Mouse (Mus musculus): ENCODE data around the gene Gm11549. TPM values are rescaled to one million over a fixed set of nuclear protein-coding genes. Genes with fewer than 3 reads are reported as not detected.

The Gm11549 gene
- polyA plus RNA-seq, 1 experiment: 0.30 TPM

- Histone ChIP-seq H3K4me1 (replicated peaks; ENCODE audit: control insufficient read depth, insufficient read depth, low read length) (no peaks in the 10 kb centered on the region), H3K36me3 (ENCODE audit: control insufficient read depth, insufficient read depth, low read length) (no peaks in the 10 kb centered on the region), H3K27ac (ENCODE audit: control insufficient read depth, insufficient read depth, low read length) (no peak overlapping the region), H3K27me3 (ENCODE audit: control insufficient read depth, insufficient read depth, low read length) (no peaks in the 10 kb centered on the region), H3K4me3 (ENCODE audit: control insufficient read depth, insufficient read depth, low read length) (no peak overlapping the region)
- DNase-seq: no peak
- WGBS: 83% methylated on average over 6 of the region's 6 CpGs
- TF ChIP-seq CTCF (IDR thresholded peaks at IDR 0.05; ENCODE audit: borderline replicate concordance, control insufficient read depth, extremely low read depth, insufficient read depth, low read length, poor library complexity) (no peak), POLR2A (IDR thresholded peaks at IDR 0.05; ENCODE audit: control insufficient read depth, extremely low read depth, insufficient read depth, low read length, poor library complexity) (no peak)
Measured at GRCm38 (mm10) chr3:36488899-36489589, 32.6 kb downstream of the Gm11549 start.

DNA sequence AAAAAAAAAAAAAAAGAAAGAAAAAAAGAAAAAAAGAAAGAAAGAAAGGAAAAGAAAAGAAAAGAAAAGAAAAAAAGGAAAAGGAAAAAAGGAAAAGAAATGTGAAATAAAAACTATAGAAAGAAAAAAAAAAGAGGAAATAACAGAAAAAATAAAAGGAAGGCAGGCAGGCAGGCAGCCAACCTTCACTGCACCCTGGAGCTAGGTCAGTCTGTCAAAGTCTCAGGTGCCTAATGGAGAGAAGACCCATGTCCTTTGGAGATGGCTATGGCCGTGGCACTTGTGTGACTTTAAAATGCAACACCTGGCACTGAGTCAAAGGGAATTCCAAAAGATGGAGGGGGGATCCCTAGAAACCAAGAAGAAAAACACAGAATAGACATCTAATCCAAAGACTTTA is 33.2 kb downstream of the Gm11549 start:
- Histone ChIP-seq H3K4me3 (ENCODE audit: control insufficient read depth, insufficient read depth, low read length) (no peak overlapping the region), H3K27ac (ENCODE audit: control insufficient read depth, insufficient read depth, low read length) (no peak overlapping the region), H3K36me3 (ENCODE audit: control insufficient read depth, insufficient read depth, low read length) (no peaks in the 10 kb centered on the region), H3K27me3 (ENCODE audit: control insufficient read depth, insufficient read depth, low read length) (no peaks in the 10 kb centered on the region), H3K4me1 (replicated peaks; ENCODE audit: control insufficient read depth, insufficient read depth, low read length) (no peaks in the 10 kb centered on the region)
- no peak for TF ChIP-seq CTCF (IDR thresholded peaks at IDR 0.05; ENCODE audit: borderline replicate concordance, control insufficient read depth, extremely low read depth, insufficient read depth, low read length, poor library complexity)
- no peak for TF ChIP-seq POLR2A (IDR thresholded peaks at IDR 0.05; ENCODE audit: control insufficient read depth, extremely low read depth, insufficient read depth, low read length, poor library complexity)
- WGBS: 72% methylated on average over 1 of the region's 1 CpGs
- DNase-seq: no peak

DNA sequence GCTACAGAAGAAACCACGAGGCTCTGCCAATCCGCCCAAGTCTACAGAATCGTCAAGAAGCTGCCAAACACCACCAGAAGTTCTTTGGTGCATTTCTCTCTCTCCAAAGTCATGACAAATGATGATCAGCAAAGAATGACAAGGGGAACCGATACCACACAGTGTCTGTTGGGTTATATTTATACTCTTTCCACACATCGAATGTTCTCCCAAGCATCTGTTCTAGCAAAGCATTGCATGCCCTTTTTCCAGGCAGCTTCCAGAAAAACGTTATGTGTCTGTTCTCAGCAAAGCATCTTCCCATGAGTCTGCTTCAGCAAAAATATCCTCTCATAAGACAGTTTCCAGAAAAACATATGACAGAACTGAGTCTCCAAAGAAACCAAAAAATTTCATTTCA is 34.7 kb downstream of the Gm11549 start:
- TF ChIP-seq POLR2A (IDR thresholded peaks at IDR 0.05; ENCODE audit: control insufficient read depth, extremely low read depth, insufficient read depth, low read length, poor library complexity) (no peak), CTCF (IDR thresholded peaks at IDR 0.05; ENCODE audit: borderline replicate concordance, control insufficient read depth, extremely low read depth, insufficient read depth, low read length, poor library complexity) (no peak)
- H3K27me3 ChIP-seq (ENCODE audit: control insufficient read depth, insufficient read depth, low read length): no peaks in the 10 kb centered on the region
- H3K36me3 ChIP-seq (ENCODE audit: control insufficient read depth, insufficient read depth, low read length): no peaks in the 10 kb centered on the region
- no peak overlapping the region for H3K4me3 ChIP-seq (ENCODE audit: control insufficient read depth, insufficient read depth, low read length)
- 90% methylated on average over 6 of the region's 6 CpGs for WGBS
- no peak overlapping the region for H3K27ac ChIP-seq (ENCODE audit: control insufficient read depth, insufficient read depth, low read length)
- no peak for DNase-seq
- H3K4me1 ChIP-seq (replicated peaks; ENCODE audit: control insufficient read depth, insufficient read depth, low read length): no peaks in the 10 kb centered on the region

GRCm38 (mm10) chr3:36486176-36486575 is 35.4 kb downstream of the Gm11549 start:
- Histone ChIP-seq H3K36me3 (ENCODE audit: control insufficient read depth, insufficient read depth, low read length) (no peaks in the 10 kb centered on the region), H3K4me1 (replicated peaks; ENCODE audit: control insufficient read depth, insufficient read depth, low read length) (no peaks in the 10 kb centered on the region), H3K27me3 (ENCODE audit: control insufficient read depth, insufficient read depth, low read length) (no peaks in the 10 kb centered on the region), H3K4me3 (ENCODE audit: control insufficient read depth, insufficient read depth, low read length) (no peak overlapping the region), H3K27ac (ENCODE audit: control insufficient read depth, insufficient read depth, low read length) (no peak overlapping the region)
- TF ChIP-seq CTCF (IDR thresholded peaks at IDR 0.05; ENCODE audit: borderline replicate concordance, control insufficient read depth, extremely low read depth, insufficient read depth, low read length, poor library complexity): no peak
- no peak for TF ChIP-seq POLR2A (IDR thresholded peaks at IDR 0.05; ENCODE audit: control insufficient read depth, extremely low read depth, insufficient read depth, low read length, poor library complexity)
- no peak for DNase-seq
- 87% methylated on average over 6 of the region's 6 CpGs for WGBS

GRCm38 (mm10) chr3:36484292-36484691 is 37.3 kb downstream of the Gm11549 start:
- no peaks in the 10 kb centered on the region for H3K27me3 ChIP-seq (ENCODE audit: control insufficient read depth, insufficient read depth, low read length)
- no peaks in the 10 kb centered on the region for H3K4me1 ChIP-seq (replicated peaks; ENCODE audit: control insufficient read depth, insufficient read depth, low read length)
- H3K4me3 ChIP-seq (ENCODE audit: control insufficient read depth, insufficient read depth, low read length): no peak overlapping the region
- 93% methylated on average over 4 of the region's 4 CpGs for WGBS
- H3K27ac ChIP-seq (ENCODE audit: control insufficient read depth, insufficient read depth, low read length): no peak overlapping the region
- no peak for TF ChIP-seq CTCF (IDR thresholded peaks at IDR 0.05; ENCODE audit: borderline replicate concordance, control insufficient read depth, extremely low read depth, insufficient read depth, low read length, poor library complexity)
- TF ChIP-seq POLR2A (IDR thresholded peaks at IDR 0.05; ENCODE audit: control insufficient read depth, extremely low read depth, insufficient read depth, low read length, poor library complexity): no peak
- H3K36me3 ChIP-seq (ENCODE audit: control insufficient read depth, insufficient read depth, low read length): no peaks in the 10 kb centered on the region
- DNase-seq: no peak

DNA sequence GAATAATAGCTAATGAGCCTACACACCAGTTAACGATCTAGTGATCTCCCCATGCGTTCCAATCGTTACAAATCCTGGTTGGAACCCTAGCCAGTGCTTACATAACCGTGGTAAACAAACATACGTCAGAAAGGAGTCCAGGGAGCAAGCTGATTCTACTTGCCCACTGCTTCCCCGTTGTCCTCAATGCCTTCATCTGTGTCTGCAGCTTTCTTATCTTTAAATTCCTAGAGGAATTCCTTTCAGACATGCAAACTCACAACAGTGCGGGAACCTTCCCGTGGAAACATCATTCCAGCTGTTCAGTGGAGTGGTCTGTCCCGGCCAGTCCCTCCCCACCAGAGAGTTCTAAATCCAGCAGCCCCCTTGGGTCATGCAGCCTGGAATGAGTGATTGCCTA is 38.7 kb downstream of the Gm11549 start:
- DNase-seq: no peak
- Histone ChIP-seq H3K4me3 (ENCODE audit: control insufficient read depth, insufficient read depth, low read length) (no peak overlapping the region), H3K36me3 (ENCODE audit: control insufficient read depth, insufficient read depth, low read length) (no peaks in the 10 kb centered on the region), H3K27ac (ENCODE audit: control insufficient read depth, insufficient read depth, low read length) (no peak overlapping the region), H3K4me1 (replicated peaks; ENCODE audit: control insufficient read depth, insufficient read depth, low read length) (no peaks in the 10 kb centered on the region), H3K27me3 (ENCODE audit: control insufficient read depth, insufficient read depth, low read length) (no peaks in the 10 kb centered on the region)
- WGBS: 80% methylated on average over 9 of the region's 9 CpGs
- TF ChIP-seq POLR2A (IDR thresholded peaks at IDR 0.05; ENCODE audit: control insufficient read depth, extremely low read depth, insufficient read depth, low read length, poor library complexity) (no peak), CTCF (IDR thresholded peaks at IDR 0.05; ENCODE audit: borderline replicate concordance, control insufficient read depth, extremely low read depth, insufficient read depth, low read length, poor library complexity) (no peak)

DNA sequence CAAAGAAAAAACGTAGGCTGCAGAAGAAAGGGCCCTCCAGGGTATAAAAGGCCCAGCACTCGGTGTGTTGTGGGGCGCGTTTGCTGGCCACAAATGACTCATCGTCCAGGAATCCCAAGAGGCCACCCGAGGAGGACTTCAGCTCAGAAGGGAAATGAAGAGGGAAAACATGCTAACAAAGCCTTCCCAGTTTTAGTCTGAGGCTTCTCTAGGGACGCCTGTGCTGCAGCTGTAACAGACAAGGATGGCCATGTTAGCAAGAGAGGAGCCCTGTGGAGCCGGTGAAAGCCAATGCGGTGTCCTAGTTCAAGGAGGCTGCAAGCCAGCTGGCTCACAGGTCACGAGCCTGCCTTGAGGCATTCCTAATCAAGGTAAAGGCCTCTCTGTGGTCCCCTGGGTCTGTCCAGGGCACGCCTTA is 39.8 kb downstream of the Gm11549 start:
- Histone ChIP-seq H3K4me1 (replicated peaks; ENCODE audit: control insufficient read depth, insufficient read depth, low read length) (no peaks in the 10 kb centered on the region), H3K4me3 (ENCODE audit: control insufficient read depth, insufficient read depth, low read length) (no peak overlapping the region), H3K27ac (ENCODE audit: control insufficient read depth, insufficient read depth, low read length) (no peak overlapping the region), H3K36me3 (ENCODE audit: control insufficient read depth, insufficient read depth, low read length) (no peaks in the 10 kb centered on the region), H3K27me3 (ENCODE audit: control insufficient read depth, insufficient read depth, low read length) (no peaks in the 10 kb centered on the region)
- DNase-seq: no peak
- TF ChIP-seq POLR2A (IDR thresholded peaks at IDR 0.05; ENCODE audit: control insufficient read depth, extremely low read depth, insufficient read depth, low read length, poor library complexity) (no peak), CTCF (IDR thresholded peaks at IDR 0.05; ENCODE audit: borderline replicate concordance, control insufficient read depth, extremely low read depth, insufficient read depth, low read length, poor library complexity) (no peak)
- 70% methylated on average over 11 of the region's 11 CpGs for WGBS

Data from thymus, adult 2 months (tissue).